Mouse (Mus musculus) heart, postnatal 36 days (tissue): ENCODE data around the gene C7. TPM values are rescaled to one million over a fixed set of nuclear protein-coding genes. Genes with fewer than 3 reads are reported as not detected.

Source experiments
- DNase-seq, 2 experiments: peaks; one replicate each; pipeline ENCODE4 v3.0.0; 2021 to 2022
- intact Hi-C: fragments of 180-260 bp; cut with DNase I; formaldehyde crosslinking; loops from one replicate; pipeline ENCODE4 v1.15.1; 2025
- total RNA-seq, 2 experiments: library from RNA; stranded (reverse); gene quantifications; 2 replicates each; pipeline ENCODE4 v1.2.3; 2021

Gene C7
- total RNA-seq, 2 experiments from 2014 or later, result 1.6 to 5.7 TPM

DNA sequence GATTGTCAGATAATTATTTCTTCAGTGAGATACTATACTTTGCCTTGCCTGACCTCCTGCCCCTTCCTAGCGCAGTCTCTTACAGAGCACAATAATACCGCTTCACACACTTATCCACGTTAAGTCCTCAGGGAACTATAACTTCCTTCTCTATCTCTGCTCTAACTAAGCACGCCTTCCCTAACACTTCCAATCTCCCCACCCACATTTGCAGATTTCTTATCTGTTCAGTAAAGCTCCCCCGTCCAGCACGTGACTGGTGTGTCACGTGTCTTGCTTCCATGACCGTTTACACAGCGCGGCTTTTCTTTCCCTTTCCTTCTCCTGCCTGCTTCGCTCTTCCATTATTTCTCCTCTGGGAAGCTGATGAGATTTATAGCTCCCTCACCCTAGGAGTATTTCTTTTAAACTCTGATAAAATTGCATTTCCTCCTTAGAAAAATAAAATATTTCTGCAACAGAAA is 53.9 kb downstream of the C7 start:
- no peak for DNase-seq
- intact Hi-C loops, result loop anchor here (10.0 kb wide), 1 partner anchor 195 kb away; no protein-coding TSS in a partner anchor

DNA sequence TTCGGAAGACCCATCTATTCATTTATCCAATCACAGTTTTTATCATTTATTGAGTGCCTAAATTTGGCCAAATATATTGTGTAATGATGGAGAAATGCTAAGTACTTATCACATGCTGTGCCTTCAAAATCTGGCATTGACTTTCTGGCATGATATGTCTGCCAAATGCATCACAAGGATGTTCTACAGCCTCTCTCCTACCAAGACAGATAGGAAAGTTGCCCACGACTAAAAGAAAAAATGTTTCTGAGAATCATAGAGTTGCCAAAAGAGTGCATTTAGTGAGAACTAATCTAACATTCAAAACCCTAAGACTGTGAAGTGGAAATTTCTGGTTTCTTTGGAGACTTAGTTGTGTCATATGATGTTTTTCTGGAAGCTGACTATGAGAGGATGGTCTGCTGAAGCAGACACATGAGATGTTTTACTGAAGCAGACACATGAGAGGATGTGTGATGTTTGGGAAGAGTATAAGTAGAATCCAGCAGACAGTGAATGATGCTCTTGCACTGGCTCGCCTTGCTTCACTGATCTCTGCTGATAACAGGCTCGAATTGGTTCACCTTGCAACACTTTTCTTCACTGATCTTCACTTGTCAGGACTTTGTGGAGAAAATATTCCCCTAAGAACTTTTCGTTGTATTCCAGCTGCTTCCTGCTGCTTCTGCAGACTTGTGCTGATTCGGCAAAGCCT is 59.9 kb downstream of the C7 start:
- intact Hi-C loops, result loop anchor here (10.0 kb wide), 1 partner anchor 189 kb away; no protein-coding TSS in a partner anchor
- DNase-seq, result no peak

DNA sequence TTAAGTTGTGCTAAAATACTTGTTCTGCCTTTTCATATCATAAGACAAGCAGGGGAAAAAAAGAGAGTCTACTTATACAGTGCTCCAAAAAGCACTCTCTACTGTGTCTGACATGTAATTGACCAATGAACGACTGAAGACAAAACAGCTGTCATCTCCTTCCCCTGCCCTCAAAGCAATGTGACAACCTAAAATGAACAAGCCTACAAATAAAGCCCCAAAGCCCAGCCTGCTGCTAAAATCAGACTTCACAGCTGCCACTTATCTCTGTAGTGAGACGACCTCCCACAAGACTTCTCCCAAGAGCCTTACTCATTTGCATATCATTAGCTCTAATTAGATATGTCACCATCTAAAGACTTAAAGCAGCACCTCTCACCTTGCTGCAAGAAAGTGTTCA is 60.6 kb downstream of the C7 start:
- no peak for DNase-seq
- intact Hi-C loops, result loop anchor here (10.0 kb wide), 1 partner anchor 188 kb away; no protein-coding TSS in a partner anchor

DNA sequence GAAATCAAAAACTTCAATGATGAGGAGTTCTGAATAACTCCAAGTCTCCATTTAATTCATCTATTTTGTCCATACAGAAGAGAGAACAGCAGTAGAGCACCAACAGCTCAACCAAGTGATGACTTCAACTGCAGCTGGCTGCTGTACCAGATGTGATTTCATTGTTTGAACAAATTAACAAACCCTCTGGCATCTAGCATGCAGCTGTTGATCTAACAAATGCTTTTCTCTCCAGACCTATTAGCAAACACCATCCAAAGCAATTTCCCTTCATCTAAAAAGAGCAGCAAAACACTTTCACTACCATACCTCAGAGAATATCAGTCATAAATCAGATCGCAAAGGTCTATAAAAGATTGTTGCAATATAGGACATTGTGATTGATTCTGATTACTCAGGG is 90.2 kb downstream of the C7 start:
- no peak for DNase-seq
- intact Hi-C loops, result no loop called here

Other genes starting within 250 kb of the C7 start
- not detected for gene Mroh2b, start 165.0 kb downstream of the C7 start, total RNA-seq
- 1 to 10 TPM; 7.3 to 7.4 TPM for gene Card6, start 44.8 kb upstream of the C7 start, total RNA-seq
- 100 to 1,000 TPM; 191 to 205 TPM for gene Rpl37, start 52.9 kb upstream of the C7 start, total RNA-seq
- gene Prkaa1, start 80.1 kb upstream of the C7 start, total RNA-seq, result 10 to 100 TPM; 12.9 to 16.2 TPM
- gene Ttc33, start 121.8 kb upstream of the C7 start, total RNA-seq, result 10 to 100 TPM; 38.2 to 40.7 TPM
- 1 to 10 TPM; 2.4 to 4.3 TPM for gene Ptger4, start 180.4 kb upstream of the C7 start, total RNA-seq